Mouse (Mus musculus) G1E (cell line): ENCODE measurements at regions not wholly inside any gene's neighbourhood (a gene's known extent, or its start where the extent isn't known, plus 50 kb on each side); places are given as distances from the start of the nearest gene placed in this dataset.

Experiments used
- CTCF ChIP-seq: IDR thresholded peaks from 2 replicates; pipeline ENCODE4 v1.5.1; 2012; ENCODE audit warnings: low read depth, low read length, inconsistent platforms, mixed read lengths
- GATA1 ChIP-seq: IDR thresholded peaks from 2 replicates; pipeline ENCODE4 v1.6.1; 2012; ENCODE audit warnings: borderline replicate concordance, low read length, inconsistent platforms, mixed read lengths
- POLR2AphosphoS5 ChIP-seq: IDR thresholded peaks from 2 replicates; pipeline ENCODE4 v1.6.1; 2012; ENCODE audit warnings: low read depth, low read length, inconsistent platforms; ENCODE audit not compliant: insufficient replicate concordance

DNA sequence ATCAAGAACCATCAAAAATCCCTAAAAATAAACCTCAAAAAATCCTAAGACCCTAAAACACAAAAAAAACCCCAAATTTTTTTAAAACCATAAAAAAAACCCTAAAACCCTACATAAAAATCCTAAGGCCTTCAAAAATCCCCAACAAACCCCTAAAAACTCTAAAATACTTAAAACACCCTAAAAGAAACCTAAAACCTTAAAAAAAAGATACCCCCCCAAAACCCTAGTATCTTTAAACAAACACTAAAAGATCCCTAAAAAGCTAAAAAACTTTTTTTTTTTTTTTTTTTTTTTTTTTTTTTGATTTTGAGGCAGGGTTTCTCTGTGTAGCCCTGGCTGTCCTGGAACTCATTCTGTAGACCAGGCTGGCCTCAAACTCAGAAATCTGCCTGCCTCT, 2585.8 kb downstream of the Gm37988 start:
- TF ChIP-seq CTCF (no peak), POLR2AphosphoS5 (no peak), GATA1 (no peak)
